Mouse (Mus musculus): ENCODE data around the gene Pdk2. TPM values are rescaled to one million over a fixed set of nuclear protein-coding genes. Genes with fewer than 3 reads are reported as not detected.
A peak's percentile ranks its signal among the peaks of the same experiment; 100 is the strongest.

Gene Pdk2
- polyA plus RNA-seq, 1 experiment from 2014 or later, result 61.5 TPM

DNA sequence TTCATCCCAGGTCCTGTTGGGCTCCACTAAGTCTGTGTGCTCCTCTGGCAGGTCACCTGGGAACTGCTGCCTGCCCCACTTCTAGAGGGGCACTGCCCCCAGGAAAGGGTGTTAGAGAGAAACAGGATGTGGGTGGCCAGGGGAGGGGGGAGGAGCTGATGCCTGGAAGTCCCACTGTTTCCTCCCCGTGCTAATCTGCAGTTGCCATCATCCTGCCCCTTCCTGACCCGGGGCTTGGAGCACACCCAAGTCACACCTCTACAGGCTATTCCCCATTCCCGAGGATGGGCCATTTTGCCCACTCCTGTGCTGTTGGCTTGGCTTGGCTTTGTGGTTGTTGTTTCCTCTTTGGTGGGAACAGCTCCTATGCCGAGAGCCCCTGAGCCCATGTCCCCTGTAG, 40.6 kb downstream of the Pdk2 start:
- CTCF ChIA-PET, result interaction anchor here (0.9 to 2.0 kb wide), 6 partner anchors 11 to 63 kb away, joined by 3 to 10 read pairs (median 5); partner anchors contain the start of gene Ppp1r9b

DNA sequence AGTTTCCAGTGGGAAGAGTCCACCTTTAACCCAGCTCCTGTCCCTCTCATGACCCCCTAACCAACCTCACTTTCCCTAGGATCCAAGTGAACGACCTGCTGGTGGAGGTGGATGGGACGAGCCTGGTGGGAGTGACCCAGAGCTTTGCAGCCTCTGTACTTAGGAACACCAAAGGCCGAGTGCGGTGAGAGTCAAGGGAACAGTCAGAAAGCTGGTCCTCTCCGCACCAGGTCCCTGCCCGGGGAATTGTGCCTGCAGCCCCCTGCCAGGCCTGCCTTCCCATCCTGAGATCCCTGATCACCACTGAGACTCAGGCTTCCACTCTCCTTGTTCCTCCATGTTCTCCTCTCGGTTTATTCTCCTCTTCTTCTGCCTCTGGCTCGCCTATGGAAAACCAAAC, 41.0 kb downstream of the Pdk2 start:
- in situ Hi-C loops (cut with MboI; ENCODE audit: low pct_unique_long_range_greater_than_20kb), result no loop called here
- ATAC-seq (no peak), DNase-seq (ENCODE audit: low read depth, low spot score) (no peak)
- no peak for TF ChIP-seq CTCF (IDR thresholded peaks at IDR 0.05)
- no peaks in the 10 kb centered on the region for H3K27me3 ChIP-seq
- ChIA-PET CTCF (interaction anchor here (1.1 to 2.0 kb wide), 5 partner anchors 10 to 63 kb away, joined by 3 to 10 read pairs (median 6); partner anchors contain the start of gene Ppp1r9b), POLR2A (interaction anchor here (1.0 to 1.7 kb wide), 2 partner anchors 8 to 9 kb away, joined by 3 to 18 read pairs; partner anchors contain the start of gene Ppp1r9b)

More for the DNA sequence above, 40.6 kb downstream of the Pdk2 start:
- in situ Hi-C loops (cut with MboI; ENCODE audit: low pct_unique_long_range_greater_than_20kb), result no loop called here
- DNase-seq (ENCODE audit: low read depth, low spot score), result no peak
- POLR2A ChIA-PET, result interaction anchor here (0.7 to 1.7 kb wide), 3 partner anchors 9 to 16 kb away, joined by 3 to 18 read pairs (median 3); partner anchors contain the start of gene Ppp1r9b
- no peak for ATAC-seq
- no peaks in the 10 kb centered on the region for H3K27me3 ChIP-seq
- TF ChIP-seq CTCF (IDR thresholded peaks at IDR 0.05), result no peak

DNA sequence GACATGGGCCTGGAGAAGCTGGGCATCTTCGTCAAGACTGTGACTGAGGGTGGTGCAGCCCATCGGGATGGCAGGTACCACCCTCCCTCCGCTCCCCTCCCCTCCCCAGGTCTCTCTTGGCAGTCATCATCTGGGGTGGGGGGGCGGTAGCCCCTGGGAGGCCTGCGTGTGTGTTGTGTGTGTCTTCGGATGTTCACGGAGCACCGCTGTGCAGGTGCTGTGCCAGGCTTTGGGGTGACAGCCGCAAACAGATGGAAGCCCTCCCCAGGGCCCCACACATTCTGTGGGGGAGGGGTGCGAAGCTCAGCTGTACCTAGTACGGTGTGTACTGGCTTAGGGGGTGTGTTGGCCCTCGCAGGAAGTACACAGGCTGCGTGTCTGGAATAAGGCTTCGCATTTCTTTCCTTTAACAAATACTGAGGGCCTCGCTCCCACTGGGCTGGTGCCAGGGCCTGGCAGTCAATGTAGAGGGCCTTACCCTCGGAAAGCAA, 43.1 kb downstream of the Pdk2 start:
- CTCF ChIA-PET, result no interaction called here
- ATAC-seq, result no peak
- POLR2A ChIA-PET, result no interaction called here
- no peak for DNase-seq (ENCODE audit: low read depth, low spot score)
- in situ Hi-C loops (cut with MboI; ENCODE audit: low pct_unique_long_range_greater_than_20kb), result no loop called here
- H3K27me3 ChIP-seq, result no peaks in the 10 kb centered on the region
- TF ChIP-seq CTCF (IDR thresholded peaks at IDR 0.05), result no peak

DNA sequence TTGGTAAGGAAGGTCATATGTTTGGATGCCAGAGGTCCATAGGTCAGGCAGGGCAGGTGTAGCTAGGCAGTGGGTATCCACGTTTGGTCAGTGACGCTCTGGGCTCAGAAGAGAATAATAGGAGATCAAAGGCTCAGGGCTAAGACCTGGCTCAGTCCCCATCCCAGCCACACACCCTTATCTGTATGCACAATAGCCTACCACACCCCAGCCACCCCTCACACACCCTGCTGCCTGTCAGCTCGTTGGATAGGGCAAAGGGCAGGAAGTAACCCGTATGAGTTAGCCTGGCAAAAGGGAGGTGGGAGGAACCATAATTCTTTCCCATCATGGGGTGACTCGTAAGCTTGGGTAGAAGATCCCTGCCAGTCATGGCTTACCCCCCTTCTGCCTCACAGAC, 43.6 kb downstream of the Pdk2 start:
- ChIA-PET CTCF (no interaction called here), POLR2A (no interaction called here)
- H3K27me3 ChIP-seq, result no peaks in the 10 kb centered on the region
- in situ Hi-C loops (cut with MboI; ENCODE audit: low pct_unique_long_range_greater_than_20kb), result no loop called here
- DNase-seq (ENCODE audit: low read depth, low spot score) (no peak), ATAC-seq (no peak)
- TF ChIP-seq CTCF (IDR thresholded peaks at IDR 0.05), result no peak

DNA sequence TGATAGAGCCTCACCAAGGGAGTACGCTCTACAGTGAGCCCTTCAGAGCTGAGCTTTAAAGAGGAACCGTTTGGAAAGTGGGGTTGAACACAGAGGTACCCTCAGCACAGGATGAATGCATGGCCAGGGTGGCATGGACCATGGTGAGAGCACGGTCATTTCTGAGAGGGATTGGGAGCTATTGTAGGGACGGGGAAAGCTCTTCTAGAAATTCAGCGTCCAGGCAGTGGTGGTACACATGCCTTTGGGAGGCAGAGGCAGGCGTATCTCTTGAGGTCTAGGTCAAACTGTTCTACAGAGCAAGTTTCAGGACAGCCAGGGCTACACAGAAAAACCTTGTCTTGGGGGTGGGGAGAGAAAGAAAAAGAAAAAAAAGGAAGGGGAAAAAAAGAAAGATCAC, 44.2 kb downstream of the Pdk2 start:
- ATAC-seq, result no peak
- CTCF ChIA-PET, result no interaction called here
- DNase-seq (ENCODE audit: low read depth, low spot score), result no peak
- in situ Hi-C loops (cut with MboI; ENCODE audit: low pct_unique_long_range_greater_than_20kb), result no loop called here
- POLR2A ChIA-PET, result no interaction called here
- no peaks in the 10 kb centered on the region for H3K27me3 ChIP-seq
- no peak for TF ChIP-seq CTCF (IDR thresholded peaks at IDR 0.05)

DNA sequence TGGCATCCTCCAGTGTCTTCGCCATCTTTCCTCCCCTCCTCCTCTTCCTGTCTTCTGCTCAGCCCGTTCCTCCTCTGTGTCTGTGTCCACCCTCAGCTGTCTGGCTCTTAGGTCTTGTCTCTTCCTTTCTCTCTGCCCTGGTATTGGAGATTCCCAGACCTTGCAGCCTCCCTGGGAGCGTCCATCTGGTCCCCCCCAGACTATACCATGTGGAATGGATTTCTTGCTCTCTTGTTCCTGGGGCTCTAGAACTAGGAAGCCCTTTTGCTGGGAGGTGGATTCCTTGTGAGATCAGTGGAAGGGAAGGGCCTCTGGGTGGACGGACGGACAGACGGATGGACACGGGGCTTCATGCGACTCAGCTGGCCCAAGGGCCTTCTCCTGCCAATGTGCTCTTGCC, 45.1 kb downstream of the Pdk2 start:
- ATAC-seq (no peak), DNase-seq (ENCODE audit: low read depth, low spot score) (no peak)
- POLR2A ChIA-PET, result no interaction called here
- in situ Hi-C loops (cut with MboI; ENCODE audit: low pct_unique_long_range_greater_than_20kb), result no loop called here
- no peak for TF ChIP-seq CTCF (IDR thresholded peaks at IDR 0.05)
- no peaks in the 10 kb centered on the region for H3K27me3 ChIP-seq
- CTCF ChIA-PET, result no interaction called here

DNA sequence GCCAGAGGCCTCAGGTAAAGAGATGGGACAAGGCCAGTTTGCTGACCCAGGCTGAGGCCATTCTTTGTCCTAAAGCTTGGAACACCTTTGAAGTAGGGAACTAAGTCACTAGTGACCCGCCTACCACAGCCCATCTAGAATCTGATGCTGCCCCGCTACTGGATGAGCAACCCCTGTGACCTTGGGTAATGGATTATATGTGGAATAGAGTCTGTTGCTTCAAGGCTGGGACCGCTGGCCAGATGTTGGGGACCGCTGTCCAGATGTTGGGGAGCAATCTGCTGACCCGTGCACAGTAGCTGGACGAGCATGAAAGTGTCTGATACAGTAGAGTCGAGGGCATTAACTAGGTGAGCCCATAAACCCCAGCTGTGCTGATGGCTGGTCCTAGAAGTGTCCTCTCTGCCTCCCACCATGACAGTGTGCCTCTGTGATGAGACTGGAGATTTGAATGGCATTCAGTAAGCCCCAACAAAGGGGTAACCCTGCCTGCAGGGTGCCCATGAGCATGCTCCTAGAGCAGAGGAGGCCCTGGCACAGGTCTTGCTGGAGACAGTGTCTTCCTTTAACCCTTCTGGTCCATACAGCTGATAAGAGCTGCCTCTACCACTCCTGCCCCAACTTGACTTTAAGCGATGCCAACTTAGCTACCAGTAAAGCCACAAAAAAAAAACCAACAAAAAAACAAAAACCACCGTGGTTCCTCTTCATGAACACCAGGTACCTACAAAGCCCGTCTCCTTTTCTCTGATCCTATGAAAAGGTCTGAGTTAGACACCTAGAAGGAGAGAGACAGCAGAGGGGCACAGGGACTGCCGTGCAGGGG, 46.0 kb downstream of the Pdk2 start:
- H3K27me3 ChIP-seq, result no peaks in the 10 kb centered on the region
- ATAC-seq (no peak), DNase-seq (ENCODE audit: low read depth, low spot score) (no peak)
- in situ Hi-C loops (cut with MboI; ENCODE audit: low pct_unique_long_range_greater_than_20kb), result no loop called here
- ChIA-PET CTCF (no interaction called here), POLR2A (no interaction called here)
- TF ChIP-seq CTCF (IDR thresholded peaks at IDR 0.05), result no peak

DNA sequence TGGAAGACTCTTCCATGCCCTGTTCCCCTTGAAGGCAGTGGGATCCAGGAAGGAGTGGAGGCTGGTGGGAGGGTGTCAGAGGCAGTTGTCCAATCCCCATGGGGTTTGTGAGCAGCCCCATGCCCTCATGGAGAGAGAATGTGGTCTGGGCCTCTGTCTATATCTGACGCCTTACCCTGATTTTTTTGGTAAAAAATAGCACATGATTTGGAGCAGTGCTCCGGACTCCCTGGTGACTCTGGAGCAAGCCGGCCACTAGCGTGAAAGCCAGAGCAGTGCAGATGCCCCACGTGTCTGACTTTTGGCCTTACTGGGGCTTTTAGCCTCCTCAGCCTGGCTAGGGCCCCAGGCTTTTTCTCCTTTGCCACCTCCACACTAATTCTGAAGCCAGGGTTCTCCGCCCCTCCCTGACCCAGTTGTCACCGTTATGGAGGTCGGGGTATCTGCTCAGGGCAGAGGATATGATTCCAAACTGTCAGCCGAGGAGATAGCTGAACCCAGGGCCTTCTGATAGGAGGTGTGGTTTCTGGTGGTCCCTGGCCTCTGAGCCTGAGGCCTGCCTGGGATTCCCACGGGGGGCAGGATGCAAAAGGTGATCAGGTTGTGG, 46.8 kb downstream of the Pdk2 start:
- no peak for DNase-seq (ENCODE audit: low read depth, low spot score)
- in situ Hi-C loops (cut with MboI; ENCODE audit: low pct_unique_long_range_greater_than_20kb), result no loop called here
- no peak for TF ChIP-seq CTCF (IDR thresholded peaks at IDR 0.05)
- no peaks in the 10 kb centered on the region for H3K27me3 ChIP-seq
- POLR2A ChIA-PET, result interaction anchor here (0.9 to 2.3 kb wide), 2 partner anchors 9 to 14 kb away, joined by 4 to 13 read pairs; partner anchors contain the start of gene Samd14
- ATAC-seq, result no peak
- CTCF ChIA-PET, result no interaction called here

DNA sequence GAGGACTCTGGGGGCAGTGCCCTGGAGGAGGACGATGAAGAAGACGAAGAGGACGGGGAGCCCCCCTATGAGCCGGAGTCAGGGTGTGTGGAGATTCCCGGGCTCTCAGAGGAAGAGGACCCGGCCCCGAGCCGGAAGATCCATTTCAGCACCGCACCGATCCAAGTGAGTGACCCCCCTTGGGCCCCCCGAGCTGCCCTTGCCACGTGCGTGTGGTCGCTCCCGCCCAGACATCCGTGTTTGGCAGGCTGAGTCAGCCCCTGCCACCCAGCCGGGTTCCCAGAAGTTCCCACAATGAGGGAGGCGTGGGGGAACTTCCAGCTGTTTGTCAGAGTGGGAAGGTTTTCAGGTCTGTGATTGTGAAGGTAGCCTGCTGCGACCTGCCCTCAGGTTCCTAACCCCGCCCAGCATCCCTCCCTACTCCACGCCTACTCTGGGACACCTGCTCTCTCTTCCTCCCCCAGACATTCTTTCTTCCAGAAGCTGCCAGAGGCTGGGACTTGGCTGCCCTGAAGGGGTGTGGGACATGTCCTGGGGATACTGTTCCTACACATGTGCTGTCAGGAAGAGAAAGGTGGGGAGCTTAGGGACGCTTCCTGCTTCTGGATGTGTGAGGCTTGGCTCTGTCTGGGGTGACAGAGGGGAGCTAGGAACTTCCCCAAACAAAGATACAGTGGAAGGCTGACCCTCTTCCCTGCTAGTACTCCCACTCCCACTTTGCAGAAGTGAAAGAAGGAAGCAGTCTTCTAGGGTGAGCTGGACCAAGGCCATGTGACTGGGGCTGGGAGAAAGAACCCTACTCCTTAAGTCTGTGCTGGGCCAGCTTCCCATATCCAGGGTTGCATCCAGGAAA, 48.2 kb downstream of the Pdk2 start:
- in situ Hi-C loops (cut with MboI; ENCODE audit: low pct_unique_long_range_greater_than_20kb), result no loop called here
- POLR2A ChIA-PET, result interaction anchor here (0.9 to 3.0 kb wide), 6 partner anchors 7 to 48 kb away, joined by 4 to 18 read pairs (median 6); partner anchors contain the start of genes Pdk2 and Samd14
- ATAC-seq (peak; percentile 6), DNase-seq (ENCODE audit: low read depth, low spot score) (no peak)
- no peaks in the 10 kb centered on the region for H3K27me3 ChIP-seq
- TF ChIP-seq CTCF (IDR thresholded peaks at IDR 0.05), result no peak
- CTCF ChIA-PET, result interaction anchor here (2.3 kb wide), 1 partner anchor 10 kb away, joined by 14 read pairs; no protein-coding TSS in a partner anchor

DNA sequence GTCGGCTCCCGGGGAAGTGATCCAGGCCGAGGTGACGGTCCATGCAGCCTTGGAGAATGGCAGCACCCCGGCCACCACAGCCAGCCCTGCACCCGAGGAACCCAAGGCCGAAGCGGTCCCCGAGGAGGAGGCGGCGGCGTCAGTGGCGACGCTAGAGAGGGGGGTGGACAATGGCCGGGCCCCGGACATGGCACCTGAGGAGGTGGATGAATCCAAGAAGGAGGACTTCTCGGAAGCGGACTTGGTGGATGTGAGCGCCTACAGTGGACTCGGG, 48.7 kb downstream of the Pdk2 start:
- no peaks in the 10 kb centered on the region for H3K27me3 ChIP-seq
- in situ Hi-C loops (cut with MboI; ENCODE audit: low pct_unique_long_range_greater_than_20kb), result no loop called here
- CTCF ChIA-PET, result interaction anchor here (2.3 kb wide), 1 partner anchor 11 kb away, joined by 14 read pairs; no protein-coding TSS in a partner anchor
- no peak for TF ChIP-seq CTCF (IDR thresholded peaks at IDR 0.05)
- ATAC-seq (no peak), DNase-seq (ENCODE audit: low read depth, low spot score) (no peak)
- POLR2A ChIA-PET, result interaction anchor here (1.3 to 3.0 kb wide), 5 partner anchors 8 to 49 kb away, joined by 4 to 18 read pairs (median 8); partner anchors contain the start of genes Pdk2 and Samd14

Measured in Patski (cell line).